Mouse (Mus musculus): ENCODE measurements around the gene Plcb4. TPM values are rescaled to one million over a fixed set of nuclear protein-coding genes. Genes with fewer than 3 reads are reported as not detected.
A peak's percentile ranks its signal among the peaks of the same experiment; 100 is the strongest.

Plcb4 gene
- polyA plus RNA-seq, 1 experiment from 2014 or later, result 25.3 TPM

DNA sequence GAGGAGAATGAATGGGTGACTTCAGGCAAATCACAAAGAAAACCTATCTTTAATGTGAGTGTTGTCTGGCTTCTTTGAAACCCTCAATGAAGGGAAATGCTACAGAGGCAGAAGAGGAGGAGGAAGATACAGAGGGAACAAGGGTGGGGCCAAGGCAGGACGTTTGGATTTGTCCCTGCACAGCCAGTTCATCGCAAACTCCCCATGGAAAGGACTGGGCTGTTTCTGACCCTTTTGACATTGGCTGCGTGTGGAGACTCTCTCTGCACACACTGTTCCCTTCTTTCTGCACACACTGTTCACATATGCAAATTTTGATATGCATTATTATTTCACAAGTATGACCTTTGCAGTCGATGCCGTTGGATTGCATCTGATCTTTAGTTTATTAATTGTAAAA, 63.3 kb downstream of the Plcb4 start:
- WGBS, result 72% methylated on average over 5 of the region's 5 CpGs
- H3K9me3 ChIP-seq (replicated peaks; ENCODE audit: control insufficient read depth, low read length), result no peaks in the 10 kb centered on the region
- H3K4me3 ChIP-seq (replicated peaks; ENCODE audit: low read length), result no peak overlapping the region
- no peak overlapping the region for H3K9ac ChIP-seq (ENCODE audit: low read length)
- H3K4me2 ChIP-seq (ENCODE audit: low read depth, low read length), result no peak overlapping the region
- no peak for ATAC-seq (ENCODE audit: insufficient read depth, low FRiP score)
- no peaks in the 10 kb centered on the region for H3K36me3 ChIP-seq (ENCODE audit: control insufficient read depth, insufficient read depth, low read length)
- H3K27me3 ChIP-seq (ENCODE audit: control insufficient read depth, insufficient read depth, low read length), result no peaks in the 10 kb centered on the region
- H3K27ac ChIP-seq (ENCODE audit: low read length), result no peak overlapping the region; the same call in 1 of the 2 replicates
- H3K4me1 ChIP-seq (ENCODE audit: control insufficient read depth, insufficient read depth, low read length), result peaks cover 10% of the 10 kb centered on the region

DNA sequence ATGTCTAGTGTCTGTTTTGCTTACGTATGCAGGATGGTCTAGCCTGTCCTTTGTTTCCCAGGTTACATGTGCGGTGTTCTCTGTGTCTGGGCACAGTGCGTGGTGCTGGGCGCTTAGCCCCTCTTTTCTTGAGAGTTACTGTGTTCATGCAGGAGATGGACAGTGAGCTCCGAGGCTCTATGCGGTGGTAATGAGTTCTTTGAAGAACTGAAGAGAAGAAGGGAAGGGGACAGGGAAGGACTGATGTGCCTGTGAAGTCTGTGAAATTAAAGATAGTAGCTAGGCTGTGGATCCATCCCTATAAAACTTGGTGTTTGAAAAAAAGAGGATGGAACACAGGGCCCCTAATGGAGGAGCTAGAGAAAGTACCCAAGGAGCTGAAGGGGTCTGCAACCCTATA, 64.6 kb downstream of the Plcb4 start:
- Histone ChIP-seq H3K27me3 (ENCODE audit: control insufficient read depth, insufficient read depth, low read length) (no peaks in the 10 kb centered on the region), H3K4me2 (ENCODE audit: low read depth, low read length) (no peak overlapping the region), H3K4me1 (ENCODE audit: control insufficient read depth, insufficient read depth, low read length) (no peaks in the 10 kb centered on the region), H3K27ac (ENCODE audit: low read length) (no peak overlapping the region), H3K9ac (ENCODE audit: low read length) (no peak overlapping the region), H3K4me3 (replicated peaks; ENCODE audit: low read length) (no peak overlapping the region), H3K36me3 (ENCODE audit: control insufficient read depth, insufficient read depth, low read length) (no peaks in the 10 kb centered on the region), H3K9me3 (replicated peaks; ENCODE audit: control insufficient read depth, low read length) (no peaks in the 10 kb centered on the region)
- WGBS, result 97% methylated on average over 6 of the region's 6 CpGs
- no peak for ATAC-seq (ENCODE audit: insufficient read depth, low FRiP score)

DNA sequence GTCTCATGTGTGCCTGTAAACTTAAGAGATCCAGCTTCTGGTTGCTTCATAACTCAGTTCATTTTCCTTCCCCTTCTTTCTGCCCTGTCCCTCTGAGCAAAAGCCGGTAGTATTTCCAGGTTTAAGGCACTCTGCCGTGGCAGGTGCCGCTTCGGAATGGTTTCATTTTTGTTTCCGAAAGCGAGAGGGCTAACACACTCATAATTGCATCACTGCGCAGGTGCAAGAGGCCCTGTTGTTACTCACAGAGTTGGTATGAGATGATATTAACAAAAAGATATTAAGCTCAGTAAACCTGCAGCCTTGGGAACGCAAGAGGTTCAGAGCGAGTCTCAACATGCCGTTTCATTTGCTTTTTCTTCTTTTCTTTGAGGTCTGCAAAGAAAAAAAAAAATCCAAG, 65.7 kb downstream of the Plcb4 start:
- WGBS, result 79% methylated on average over 10 of the region's 10 CpGs
- H3K9me3 ChIP-seq (replicated peaks; ENCODE audit: control insufficient read depth, low read length), result no peaks in the 10 kb centered on the region
- H3K27ac ChIP-seq (ENCODE audit: low read length), result peak overlapping the region; percentile 61
- peak overlapping the region; percentile 27; the same call in 1 of the 2 replicates for H3K4me2 ChIP-seq (ENCODE audit: low read depth, low read length)
- no peaks in the 10 kb centered on the region for H3K27me3 ChIP-seq (ENCODE audit: control insufficient read depth, insufficient read depth, low read length)
- H3K4me3 ChIP-seq (replicated peaks; ENCODE audit: low read length), result peak overlapping the region; percentile 4; the same call in 1 of the 2 replicates
- H3K36me3 ChIP-seq (ENCODE audit: control insufficient read depth, insufficient read depth, low read length), result no peaks in the 10 kb centered on the region
- no peak for ATAC-seq (ENCODE audit: insufficient read depth, low FRiP score)
- H3K4me1 ChIP-seq (ENCODE audit: control insufficient read depth, insufficient read depth, low read length), result no peaks in the 10 kb centered on the region
- H3K9ac ChIP-seq (ENCODE audit: low read length), result peak overlapping the region; percentile 18; the same call in 1 of the 2 replicates

DNA sequence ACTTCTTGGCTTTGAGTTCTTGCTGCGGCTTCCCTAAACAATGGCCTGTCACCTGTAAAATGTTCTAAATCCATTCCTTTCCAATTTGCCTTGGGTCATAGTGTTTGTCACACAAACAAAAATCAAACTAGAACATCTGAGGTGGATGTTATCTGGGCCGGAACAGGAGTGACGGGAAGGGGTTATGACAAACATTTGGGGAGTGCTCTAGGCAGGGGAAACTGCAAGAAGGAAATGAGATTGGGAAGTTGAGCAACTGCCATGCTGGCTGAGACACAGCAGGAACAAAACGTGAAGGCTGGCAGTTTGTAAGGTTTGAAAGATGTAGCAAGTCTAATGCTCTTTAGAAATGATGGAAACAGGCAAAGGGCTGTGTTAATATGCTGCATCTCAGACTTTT, 66.6 kb downstream of the Plcb4 start:
- Histone ChIP-seq H3K9me3 (replicated peaks; ENCODE audit: control insufficient read depth, low read length) (no peaks in the 10 kb centered on the region), H3K27ac (ENCODE audit: low read length) (peak overlapping the region; percentile 36; the same call in 1 of the 2 replicates), H3K4me1 (ENCODE audit: control insufficient read depth, insufficient read depth, low read length) (no peaks in the 10 kb centered on the region), H3K4me2 (ENCODE audit: low read depth, low read length) (no peak overlapping the region), H3K4me3 (replicated peaks; ENCODE audit: low read length) (no peak overlapping the region), H3K36me3 (ENCODE audit: control insufficient read depth, insufficient read depth, low read length) (no peaks in the 10 kb centered on the region), H3K27me3 (ENCODE audit: control insufficient read depth, insufficient read depth, low read length) (no peaks in the 10 kb centered on the region), H3K9ac (ENCODE audit: low read length) (no peak overlapping the region)
- no peak for ATAC-seq (ENCODE audit: insufficient read depth, low FRiP score)
- WGBS, result 64% methylated on average over 4 of the region's 4 CpGs

DNA sequence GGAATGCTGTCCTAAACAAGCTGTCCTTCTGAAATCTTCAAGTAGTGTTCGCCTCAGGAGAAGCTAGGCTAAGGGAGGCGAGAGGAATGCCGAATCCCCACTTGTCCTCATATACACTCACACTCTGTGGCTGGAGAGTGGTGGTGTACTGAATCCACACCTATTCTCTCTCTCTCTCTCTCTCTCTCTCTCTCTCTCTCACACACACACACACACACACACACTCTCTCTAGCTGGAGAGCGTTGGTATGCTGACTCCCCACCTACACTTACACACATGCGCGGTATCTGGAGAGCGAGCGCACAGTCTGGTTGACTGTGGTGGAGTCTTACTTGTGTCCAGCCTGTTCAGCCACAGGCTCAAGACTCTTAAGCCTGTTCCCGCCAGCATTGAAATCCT, 68.3 kb downstream of the Plcb4 start:
- no peaks in the 10 kb centered on the region for H3K36me3 ChIP-seq (ENCODE audit: control insufficient read depth, insufficient read depth, low read length)
- ATAC-seq (ENCODE audit: insufficient read depth, low FRiP score), result no peak
- 72% methylated on average over 9 of the region's 9 CpGs for WGBS
- no peaks in the 10 kb centered on the region for H3K27me3 ChIP-seq (ENCODE audit: control insufficient read depth, insufficient read depth, low read length)
- H3K9me3 ChIP-seq (replicated peaks; ENCODE audit: control insufficient read depth, low read length), result no peaks in the 10 kb centered on the region
- no peak overlapping the region for H3K27ac ChIP-seq (ENCODE audit: low read length)
- no peak overlapping the region for H3K4me2 ChIP-seq (ENCODE audit: low read depth, low read length)
- no peak overlapping the region for H3K9ac ChIP-seq (ENCODE audit: low read length)
- no peak overlapping the region for H3K4me3 ChIP-seq (replicated peaks; ENCODE audit: low read length)
- H3K4me1 ChIP-seq (ENCODE audit: control insufficient read depth, insufficient read depth, low read length), result no peaks in the 10 kb centered on the region

DNA sequence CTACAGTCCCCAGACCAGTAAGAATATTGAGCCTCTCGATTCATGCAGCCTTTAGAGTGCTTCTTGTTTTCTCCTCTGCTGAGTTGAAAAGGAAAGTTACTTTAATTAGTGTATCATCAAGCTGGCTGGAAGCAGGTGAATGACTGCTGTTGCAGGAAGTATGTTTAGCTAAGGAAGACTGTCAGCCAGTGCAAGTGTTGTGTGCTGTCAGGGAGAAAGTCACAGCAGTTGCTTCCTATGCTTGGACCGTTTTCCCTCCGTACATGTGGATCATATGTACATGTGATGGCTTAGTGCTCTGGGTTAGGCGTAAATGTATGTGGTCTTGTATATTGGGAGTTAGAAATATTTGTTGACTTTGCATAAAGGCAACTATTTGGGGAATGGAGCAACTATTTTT, 69.1 kb downstream of the Plcb4 start:
- H3K27ac ChIP-seq (ENCODE audit: low read length), result no peak overlapping the region
- no peak for ATAC-seq (ENCODE audit: insufficient read depth, low FRiP score)
- WGBS, result 81% methylated on average over 4 of the region's 4 CpGs
- no peaks in the 10 kb centered on the region for H3K36me3 ChIP-seq (ENCODE audit: control insufficient read depth, insufficient read depth, low read length)
- no peak overlapping the region for H3K4me3 ChIP-seq (replicated peaks; ENCODE audit: low read length)
- H3K4me2 ChIP-seq (ENCODE audit: low read depth, low read length), result no peak overlapping the region
- H3K9me3 ChIP-seq (replicated peaks; ENCODE audit: control insufficient read depth, low read length), result no peaks in the 10 kb centered on the region
- no peaks in the 10 kb centered on the region for H3K27me3 ChIP-seq (ENCODE audit: control insufficient read depth, insufficient read depth, low read length)
- H3K4me1 ChIP-seq (ENCODE audit: control insufficient read depth, insufficient read depth, low read length), result no peaks in the 10 kb centered on the region
- H3K9ac ChIP-seq (ENCODE audit: low read length), result no peak overlapping the region

DNA sequence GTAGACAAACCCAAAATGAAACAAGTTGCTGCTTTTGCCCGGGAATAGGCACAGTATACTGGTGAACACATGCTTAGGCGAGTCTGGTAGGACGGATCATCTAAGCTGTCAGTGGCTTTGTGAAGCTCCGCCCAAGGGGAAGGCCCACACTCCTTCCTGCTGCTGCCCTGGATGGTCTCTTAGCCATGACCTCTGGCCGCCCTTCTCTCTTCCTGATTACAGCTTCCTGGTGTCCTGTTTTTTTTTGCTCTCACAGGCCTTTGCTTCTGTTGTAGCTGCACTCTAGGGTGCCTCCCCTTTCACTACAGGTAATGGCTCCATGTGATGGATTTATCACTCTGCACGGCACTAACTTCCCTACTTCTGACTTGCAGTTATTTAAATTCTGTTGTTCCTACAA, 72.8 kb downstream of the Plcb4 start:
- Histone ChIP-seq H3K27me3 (ENCODE audit: control insufficient read depth, insufficient read depth, low read length) (no peaks in the 10 kb centered on the region), H3K36me3 (ENCODE audit: control insufficient read depth, insufficient read depth, low read length) (no peaks in the 10 kb centered on the region), H3K9me3 (replicated peaks; ENCODE audit: control insufficient read depth, low read length) (no peaks in the 10 kb centered on the region), H3K27ac (ENCODE audit: low read length) (no peak overlapping the region), H3K4me2 (ENCODE audit: low read depth, low read length) (no peak overlapping the region), H3K4me1 (ENCODE audit: control insufficient read depth, insufficient read depth, low read length) (no peaks in the 10 kb centered on the region), H3K9ac (ENCODE audit: low read length) (no peak overlapping the region), H3K4me3 (replicated peaks; ENCODE audit: low read length) (no peak overlapping the region)
- peak; percentile 64; the same call in 1 of the 2 replicates for ATAC-seq (ENCODE audit: insufficient read depth, low FRiP score)
- WGBS, result 61% methylated on average over 6 of the region's 6 CpGs

DNA sequence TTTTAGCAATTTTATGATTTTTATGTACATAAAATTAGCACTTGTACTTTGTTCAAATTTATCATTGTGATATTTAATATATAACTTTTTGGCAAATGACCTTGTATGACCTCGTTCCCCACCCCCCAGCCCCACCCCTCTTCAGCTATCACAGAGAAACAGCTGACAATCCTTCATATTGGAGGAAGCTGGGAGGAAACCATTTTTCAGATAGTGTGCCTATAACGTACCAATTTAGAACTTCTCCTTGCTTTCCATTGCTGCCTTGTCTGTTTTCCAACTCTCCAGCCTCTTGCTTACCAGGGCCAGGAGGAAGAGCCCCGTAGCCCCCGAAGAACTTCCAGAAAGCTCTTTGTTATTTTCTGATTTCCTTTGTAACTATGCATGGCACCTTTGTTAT, 73.8 kb downstream of the Plcb4 start:
- Histone ChIP-seq H3K9me3 (replicated peaks; ENCODE audit: control insufficient read depth, low read length) (no peaks in the 10 kb centered on the region), H3K4me1 (ENCODE audit: control insufficient read depth, insufficient read depth, low read length) (no peaks in the 10 kb centered on the region), H3K27ac (ENCODE audit: low read length) (no peak overlapping the region), H3K27me3 (ENCODE audit: control insufficient read depth, insufficient read depth, low read length) (no peaks in the 10 kb centered on the region), H3K4me3 (replicated peaks; ENCODE audit: low read length) (no peak overlapping the region), H3K9ac (ENCODE audit: low read length) (no peak overlapping the region), H3K36me3 (ENCODE audit: control insufficient read depth, insufficient read depth, low read length) (no peaks in the 10 kb centered on the region), H3K4me2 (ENCODE audit: low read depth, low read length) (no peak overlapping the region)
- WGBS, result 62% methylated on average over 4 of the region's 4 CpGs
- ATAC-seq (ENCODE audit: insufficient read depth, low FRiP score), result no peak

DNA sequence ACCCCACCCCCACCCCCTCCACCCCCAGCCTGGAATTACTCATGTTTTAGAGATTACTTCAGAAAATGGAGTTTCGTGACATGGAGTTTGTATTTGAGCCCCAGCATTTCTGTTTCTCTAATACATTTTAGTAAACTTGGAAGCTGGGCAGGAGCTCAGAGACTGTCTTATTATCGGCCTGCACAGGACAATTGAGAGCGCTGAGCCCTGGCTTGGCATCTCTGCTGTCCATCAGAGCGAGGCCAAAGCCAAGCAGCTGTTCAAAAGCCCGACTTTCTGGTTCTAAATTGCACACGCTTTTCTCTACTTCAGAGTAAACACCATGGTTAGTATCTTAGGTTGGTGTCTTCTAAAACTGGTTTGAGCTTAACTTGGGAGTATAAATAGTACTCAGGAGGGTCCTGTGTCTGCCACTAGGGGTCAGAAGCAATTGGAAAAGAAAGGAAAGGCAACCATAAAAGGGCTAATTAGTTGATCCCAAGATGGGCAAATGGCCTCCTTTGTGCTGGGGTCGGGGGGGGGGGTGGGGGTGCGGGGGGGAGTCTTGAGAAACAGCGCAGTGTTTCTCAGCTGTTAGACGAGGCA, 75.2 kb downstream of the Plcb4 start:
- no peaks in the 10 kb centered on the region for H3K4me1 ChIP-seq (ENCODE audit: control insufficient read depth, insufficient read depth, low read length)
- ATAC-seq (ENCODE audit: insufficient read depth, low FRiP score), result no peak
- no peaks in the 10 kb centered on the region for H3K9me3 ChIP-seq (replicated peaks; ENCODE audit: control insufficient read depth, low read length)
- H3K36me3 ChIP-seq (ENCODE audit: control insufficient read depth, insufficient read depth, low read length), result no peaks in the 10 kb centered on the region
- no peak overlapping the region for H3K4me2 ChIP-seq (ENCODE audit: low read depth, low read length)
- 46% methylated on average over 10 of the region's 10 CpGs for whole genome bisulfite sequencing
- no peaks in the 10 kb centered on the region for H3K27me3 ChIP-seq (ENCODE audit: control insufficient read depth, insufficient read depth, low read length)
- H3K27ac ChIP-seq (ENCODE audit: low read length), result no peak overlapping the region
- no peak overlapping the region for H3K4me3 ChIP-seq (replicated peaks; ENCODE audit: low read length)
- H3K9ac ChIP-seq (ENCODE audit: low read length), result no peak overlapping the region

All from stomach, embryonic 16.5 days (tissue).